Mouse (Mus musculus) thymus, postnatal 4 days (tissue): ENCODE data around the gene Olfr763.
A peak's percentile ranks its signal among the peaks of the same experiment; 100 is the strongest.
"Not testable (repeated sequence)": the region's sequence is repeated elsewhere in the genome, so short reads cannot be mapped to it uniquely, and the experiment has no call there.

ENCODE experiments used
- DNase-seq: peaks from one replicate; pipeline ENCODE4 v3.0.0; 2021

Gene Olfr763

GRCm38 (mm10) chr10:129010288-129010841, at the start of gene Olfr763:
Gene Olfr763, plus strand, starts transcription at chr10:129010791.
- DNase-seq, result no peak

- no peak for DNase-seq
Observed at GRCm38 (mm10) chr10:128964961-128965360, 45.6 kb upstream of the Olfr763 start.

GRCm38 (mm10) chr10:128965871-128966270, 44.7 kb upstream of the Olfr763 start:
- no peak for DNase-seq

- DNase-seq, result no peak
Observed at GRCm38 (mm10) chr10:128968341-128968749, 42.2 kb upstream of the Olfr763 start.

- no peak for DNase-seq
Observed at GRCm38 (mm10) chr10:128970740-128971250, 39.8 kb upstream of the Olfr763 start.

GRCm38 (mm10) chr10:128972841-128973240, 37.8 kb upstream of the Olfr763 start:
- DNase-seq, result peak; percentile 2

GRCm38 (mm10) chr10:128976395-128976794, 34.2 kb upstream of the Olfr763 start:
- no peak for DNase-seq

GRCm38 (mm10) chr10:128977522-128978114, 33.0 kb upstream of the Olfr763 start:
- DNase-seq, result peak; percentile 61

- no peak for DNase-seq
Observed at GRCm38 (mm10) chr10:128980644-128981365, 29.8 kb upstream of the Olfr763 start.

- not testable (repeated sequence) for DNase-seq
Observed at GRCm38 (mm10) chr10:128989131-128989530, 21.5 kb upstream of the Olfr763 start, which contains the start of gene Olfr9. Gene Olfr9, plus strand, starts transcription at chr10:128989431.

- peak; percentile 33 for DNase-seq
Observed at GRCm38 (mm10) chr10:128990129-128990850, 20.3 kb upstream of the Olfr763 start.

GRCm38 (mm10) chr10:128990994-128991393, 19.6 kb upstream of the Olfr763 start:
- DNase-seq, result peak; percentile 46

- no peak for DNase-seq
Observed at GRCm38 (mm10) chr10:128995796-128996195, 14.8 kb upstream of the Olfr763 start.

GRCm38 (mm10) chr10:128996523-128997040, 14.0 kb upstream of the Olfr763 start:
- DNase-seq, result no peak

- DNase-seq, result no peak
Observed at GRCm38 (mm10) chr10:129004032-129004920, 6.3 kb upstream of the Olfr763 start.

- DNase-seq, result not testable (repeated sequence)
Observed at GRCm38 (mm10) chr10:129011511-129011910, 920 bp downstream of the Olfr763 start.

- DNase-seq, result no peak
Observed at GRCm38 (mm10) chr10:129014477-129014876, 3.9 kb downstream of the Olfr763 start.

GRCm38 (mm10) chr10:129023319-129023718, 12.7 kb downstream of the Olfr763 start:
- DNase-seq, result no peak

GRCm38 (mm10) chr10:129026018-129026662, 15.5 kb downstream of the Olfr763 start:
- peak; percentile 68 for DNase-seq

GRCm38 (mm10) chr10:129028343-129028742, 17.8 kb downstream of the Olfr763 start:
- no peak for DNase-seq

GRCm38 (mm10) chr10:129039796-129040195, 29.2 kb downstream of the Olfr763 start, which contains the start of gene Olfr764-ps1:
Gene Olfr764-ps1, minus strand, starts transcription at chr10:129039896.
- DNase-seq, result no peak
